Mouse (Mus musculus) forebrain, postnatal 0 days (tissue): ENCODE measurements at regions not wholly inside any gene's neighbourhood (a gene's known extent, or its start where the extent isn't known, plus 50 kb on each side); places are given as distances from the start of the nearest gene placed in this dataset.

Experiments
- ATAC-seq: fragments of 200-750 bp; cut with Nextera tagmentation; 2 replicates; pipeline ENCODE4 v1.8.0; 2017; ENCODE audit warnings: mild to moderate bottlenecking, moderate library complexity
- DNase-seq: peaks from one replicate; pipeline ENCODE4 v3.0.0-alpha.2; 2015
- H3K27ac ChIP-seq: fragments of 300-500 bp; sonication (generic); 2 replicates; pipeline ENCODE4 v1.5.1; 2014; ENCODE audit warnings: low read depth, mild to moderate bottlenecking, antibody characterized with exemption, low read length, moderate library complexity, mixed read lengths
- H3K27me3 ChIP-seq: fragments of 300-500 bp; sonication (generic); 2 replicates; pipeline ENCODE4 v1.6.1; 2014; ENCODE audit warnings: mild to moderate bottlenecking, low read length, mixed read lengths; ENCODE audit not compliant: insufficient read depth
- H3K36me3 ChIP-seq: fragments of 300-500 bp; sonication (generic); 2 replicates; pipeline ENCODE4 v1.6.1; 2014; ENCODE audit warnings: mild to moderate bottlenecking, moderate library complexity; ENCODE audit not compliant: insufficient read depth
- H3K4me1 ChIP-seq: fragments of 300-500 bp; sonication (generic); 2 replicates; pipeline ENCODE4 v1.6.1; 2014; ENCODE audit warnings: antibody characterized with exemption; ENCODE audit not compliant: insufficient read depth
- H3K4me2 ChIP-seq: fragments of 300-500 bp; sonication (generic); 2 replicates; pipeline ENCODE4 v1.6.1; 2014; ENCODE audit warnings: low read depth, mild to moderate bottlenecking, moderate library complexity
- H3K4me3 ChIP-seq: fragments of 300-500 bp; sonication (generic); 2 replicates; pipeline ENCODE4 v1.5.1; 2014; ENCODE audit warnings: low read depth, low read length, mixed read lengths
- H3K9ac ChIP-seq: fragments of 300-500 bp; sonication (generic); 2 replicates; pipeline ENCODE4 v1.6.1; 2014; ENCODE audit warnings: mild to moderate bottlenecking
- H3K9me3 ChIP-seq: fragments of 300-500 bp; sonication (generic); 2 replicates; pipeline ENCODE4 v1.6.1; 2016; ENCODE audit warnings: low read length
- CTCF ChIP-seq: sonication (generic); IDR thresholded peaks from 2 replicates; pipeline ENCODE4 v1.5.1; 2016; ENCODE audit warnings: antibody characterized with exemption, control low read depth, low read depth
- WGBS: fragments of 180-500 bp; shearing (Covaris S2); extraction: QIAGEN DNeasy Blood & Tissue Kit; methylation state at CpG from one replicate; pipeline ENCODE4 v1.1.7; 2014; 5-methylcytosine and 5-hydroxymethylcytosine counted together

GRCm38 (mm10) chr12:50081157-50081556 lies 567.7 kb downstream of the Prkd1 start:
- Histone ChIP-seq H3K4me3 (no peak overlapping the region), H3K27ac (peak overlapping the region; percentile 83), H3K36me3 (no peaks in the 10 kb centered on the region), H3K4me1 (peaks cover 8% of the 10 kb centered on the region; the same call in 1 of the 2 replicates), H3K9ac (no peak overlapping the region), H3K27me3 (no peaks in the 10 kb centered on the region), H3K9me3 (no peaks in the 10 kb centered on the region), H3K4me2 (no peak overlapping the region)
- DNase-seq (peak; percentile 78), ATAC-seq (peak; percentile 43)
- WGBS, result 51% methylated on average over 9 of the region's 9 CpGs
- TF ChIP-seq CTCF, result no peak

DNA sequence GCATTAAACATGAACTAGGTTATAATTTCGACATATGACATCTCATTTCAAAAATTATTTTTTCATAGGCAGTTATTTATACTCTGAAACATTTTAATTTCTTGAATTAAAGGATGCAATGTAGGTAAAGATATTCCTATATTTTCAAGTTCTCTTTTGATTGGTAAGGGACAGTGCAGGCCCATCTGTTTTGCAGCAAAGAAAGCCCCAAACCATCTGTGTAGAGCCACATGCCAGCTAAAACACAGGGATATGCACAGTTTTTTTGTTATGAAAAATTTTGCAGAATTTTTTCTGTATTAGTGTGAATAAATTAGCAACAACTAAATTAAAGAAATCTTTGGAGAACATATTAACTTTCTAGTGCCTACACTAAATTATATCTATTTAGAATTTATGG lies 567.3 kb downstream of the Prkd1 start:
- H3K4me3 ChIP-seq, result no peak overlapping the region
- ATAC-seq (peak; percentile 64; the same call in 1 of the 2 replicates), DNase-seq (peak; percentile 77)
- WGBS, result 54% methylated on average over 1 of the region's 1 CpGs
- H3K36me3 ChIP-seq, result no peaks in the 10 kb centered on the region
- TF ChIP-seq CTCF, result no peak
- no peak overlapping the region for H3K9ac ChIP-seq
- peaks cover 8% of the 10 kb centered on the region; the same call in 1 of the 2 replicates for H3K4me1 ChIP-seq
- no peaks in the 10 kb centered on the region for H3K27me3 ChIP-seq
- no peaks in the 10 kb centered on the region for H3K9me3 ChIP-seq
- H3K27ac ChIP-seq, result peak overlapping the region; percentile 83
- H3K4me2 ChIP-seq, result no peak overlapping the region

GRCm38 (mm10) chr12:50084517-50084916 lies 564.4 kb downstream of the Prkd1 start:
- Histone ChIP-seq H3K27me3 (no peaks in the 10 kb centered on the region), H3K4me2 (no peak overlapping the region), H3K9ac (no peak overlapping the region), H3K4me1 (peaks cover 8% of the 10 kb centered on the region; the same call in 1 of the 2 replicates), H3K4me3 (no peak overlapping the region), H3K9me3 (no peaks in the 10 kb centered on the region), H3K27ac (peak overlapping the region; percentile 41), H3K36me3 (no peaks in the 10 kb centered on the region)
- peak; percentile 66 for ATAC-seq
- DNase-seq, result peak; percentile 75
- 36% methylated on average over 3 of the region's 3 CpGs for WGBS
- no peak for TF ChIP-seq CTCF

DNA sequence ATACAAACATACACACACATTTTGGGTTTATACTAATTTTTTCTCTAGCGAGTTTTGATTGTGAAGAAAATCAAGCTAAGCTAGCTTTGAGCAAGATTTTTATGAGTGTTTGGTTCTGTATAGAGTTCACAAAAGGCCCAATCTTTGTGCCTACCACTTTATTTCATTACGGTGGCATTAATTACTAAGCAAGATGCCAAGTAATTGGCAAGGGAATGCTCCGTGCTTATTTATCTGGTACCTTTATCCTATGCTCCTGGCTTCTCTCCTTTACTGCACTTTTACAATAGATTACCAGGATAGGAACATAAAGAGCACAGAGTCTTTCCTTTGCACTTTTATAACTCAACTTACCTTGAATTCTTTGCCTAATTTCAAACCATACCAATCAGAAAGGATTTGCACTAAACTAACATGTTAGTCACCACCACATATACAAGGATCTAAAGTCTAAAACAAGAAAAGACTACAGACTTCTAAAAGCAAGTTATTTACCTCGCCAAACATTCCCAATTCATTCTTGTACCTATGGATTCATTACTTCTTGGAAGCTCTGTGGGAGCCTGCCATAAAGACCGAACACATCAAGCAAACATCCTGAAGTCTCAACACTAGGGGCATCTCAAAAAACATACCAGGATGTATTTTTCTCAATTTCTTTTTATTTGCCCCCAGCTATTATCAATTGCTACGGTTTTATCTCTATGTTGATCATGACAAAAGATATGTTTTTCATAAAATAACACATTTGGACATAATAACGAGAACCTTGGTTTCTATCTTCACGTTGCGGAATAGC lies 537.5 kb downstream of the Prkd1 start:
- no peaks in the 10 kb centered on the region for H3K36me3 ChIP-seq
- H3K9ac ChIP-seq, result peak overlapping the region; percentile 48
- peaks cover 15% of the 10 kb centered on the region for H3K4me1 ChIP-seq
- peak overlapping the region; percentile 42 for H3K4me2 ChIP-seq
- peak; percentile 40 for ATAC-seq
- no peaks in the 10 kb centered on the region for H3K9me3 ChIP-seq
- H3K27me3 ChIP-seq, result no peaks in the 10 kb centered on the region
- WGBS, result 50% methylated on average over 9 of the region's 9 CpGs
- peak overlapping the region; percentile 90 for H3K27ac ChIP-seq
- H3K4me3 ChIP-seq, result peak overlapping the region; percentile 28
- peak; percentile 66 for DNase-seq
- TF ChIP-seq CTCF, result peak; percentile 19; the same call in 1 of the 2 replicates

DNA sequence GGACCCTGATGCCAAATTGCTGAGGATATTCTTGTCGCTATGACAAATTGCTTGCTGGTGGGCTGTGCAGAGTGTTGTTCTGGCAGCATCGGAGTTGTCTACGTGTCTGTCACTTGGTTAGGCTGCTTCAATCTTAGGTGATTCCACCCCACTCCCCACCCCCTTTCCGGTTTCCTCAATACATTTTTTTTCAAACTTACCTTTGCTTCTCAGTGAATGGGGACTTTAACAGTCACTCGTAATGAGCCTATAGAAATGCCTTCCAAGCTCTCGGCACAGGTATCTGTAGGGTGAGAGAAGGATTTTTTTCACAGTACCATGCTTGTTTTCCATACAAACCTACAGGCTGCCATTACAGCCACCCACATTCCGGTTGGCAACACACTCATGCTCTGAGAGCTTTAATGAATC lies 536.8 kb downstream of the Prkd1 start:
- no peak for TF ChIP-seq CTCF
- peak; percentile 93 for ATAC-seq
- Histone ChIP-seq H3K9ac (peak overlapping the region; percentile 48), H3K4me1 (peaks cover 15% of the 10 kb centered on the region), H3K4me2 (peak overlapping the region; percentile 42), H3K4me3 (peak overlapping the region; percentile 28), H3K9me3 (no peaks in the 10 kb centered on the region), H3K36me3 (no peaks in the 10 kb centered on the region), H3K27ac (peak overlapping the region; percentile 90), H3K27me3 (no peaks in the 10 kb centered on the region)
- peak; percentile 85 for DNase-seq
- WGBS, result 42% methylated on average over 7 of the region's 7 CpGs

GRCm38 (mm10) chr12:50115855-50116254 lies 533.0 kb downstream of the Prkd1 start:
- H3K27me3 ChIP-seq, result no peaks in the 10 kb centered on the region
- no peaks in the 10 kb centered on the region for H3K9me3 ChIP-seq
- peaks cover 11% of the 10 kb centered on the region for H3K4me1 ChIP-seq
- no peak for ATAC-seq
- WGBS, result 34% methylated on average over 2 of the region's 2 CpGs
- TF ChIP-seq CTCF, result no peak
- peak; percentile 43 for DNase-seq
- H3K27ac ChIP-seq, result peak overlapping the region; percentile 71
- no peaks in the 10 kb centered on the region for H3K36me3 ChIP-seq
- 0 out of 2 replicates have a peak overlapping the region, but pooled peaks have one; percentile 0 for H3K9ac ChIP-seq
- no peak overlapping the region for H3K4me3 ChIP-seq
- no peak overlapping the region for H3K4me2 ChIP-seq

DNA sequence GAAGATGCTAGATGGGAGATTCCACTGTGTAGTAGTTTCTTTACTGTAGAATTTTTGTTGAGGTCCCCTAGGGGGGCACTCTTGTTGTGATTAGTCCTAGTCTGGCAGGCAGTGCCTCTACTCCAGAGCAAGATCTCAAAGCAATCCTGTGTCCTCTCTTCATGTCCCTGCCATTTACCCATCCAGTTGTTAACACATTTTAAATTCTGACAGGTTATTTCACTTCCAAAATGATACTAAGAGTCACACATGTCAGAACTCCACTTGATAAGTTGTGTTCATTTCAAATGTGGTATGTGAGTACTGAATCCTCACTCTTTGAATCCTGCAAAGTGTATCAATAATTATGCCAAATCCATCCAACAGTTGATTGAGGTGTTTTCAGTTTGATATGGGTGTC lies 530.6 kb downstream of the Prkd1 start:
- no peaks in the 10 kb centered on the region for H3K27me3 ChIP-seq
- H3K4me3 ChIP-seq, result no peak overlapping the region
- ATAC-seq, result peak; percentile 14; the same call in 1 of the 2 replicates
- H3K9me3 ChIP-seq, result no peaks in the 10 kb centered on the region
- H3K4me1 ChIP-seq, result peaks cover 15% of the 10 kb centered on the region
- peak overlapping the region; percentile 46 for H3K27ac ChIP-seq
- DNase-seq, result peak; percentile 60
- no peak for TF ChIP-seq CTCF
- no peak overlapping the region for H3K9ac ChIP-seq
- H3K36me3 ChIP-seq, result no peaks in the 10 kb centered on the region
- H3K4me2 ChIP-seq, result no peak overlapping the region
